Mouse (Mus musculus) stomach, postnatal 0 days (tissue): ENCODE data around the gene Tom1. TPM values are rescaled to one million over a fixed set of nuclear protein-coding genes. Genes with fewer than 3 reads are reported as not detected.

Experiments used
- ATAC-seq: fragments of 200-750 bp; cut with Nextera tagmentation; 2 replicates; pipeline ENCODE4 v1.8.0; 2017; ENCODE audit not compliant: low FRiP score, low TSS enrichment
- DNase-seq: peaks from one replicate; pipeline ENCODE4 v3.0.0-alpha.2; 2016; ENCODE audit warnings: low spot score
- H3K27ac ChIP-seq: fragments of 300-500 bp; sonication (generic); replicated peaks from 2 replicates; pipeline ENCODE4 v1.5.1; 2014; ENCODE audit warnings: mild to moderate bottlenecking, control low read depth
- H3K27me3 ChIP-seq: fragments of 300-500 bp; sonication (generic); 2 replicates; pipeline ENCODE4 v1.6.1; 2014; ENCODE audit warnings: low read length; ENCODE audit not compliant: control insufficient read depth, insufficient read depth
- H3K36me3 ChIP-seq: fragments of 300-500 bp; sonication (generic); 2 replicates; pipeline ENCODE4 v1.6.1; 2014; ENCODE audit warnings: low read length, mixed read lengths; ENCODE audit not compliant: control insufficient read depth, insufficient read depth
- H3K4me1 ChIP-seq: fragments of 300-500 bp; sonication (generic); replicated peaks from 2 replicates; pipeline ENCODE4 v1.6.1; 2014; ENCODE audit warnings: antibody characterized with exemption; ENCODE audit not compliant: control insufficient read depth, insufficient read depth
- H3K4me2 ChIP-seq: fragments of 300-500 bp; sonication (generic); replicated peaks from 2 replicates; pipeline ENCODE4 v1.6.1; 2014; ENCODE audit warnings: low read depth, mild to moderate bottlenecking, control low read depth, moderate library complexity
- H3K4me3 ChIP-seq: fragments of 300-500 bp; sonication (generic); 2 replicates; pipeline ENCODE4 v1.5.1; 2014; ENCODE audit warnings: low read depth, low read length, control low read depth
- H3K9ac ChIP-seq: fragments of 300-500 bp; sonication (generic); 2 replicates; pipeline ENCODE4 v1.6.1; 2014; ENCODE audit warnings: mild to moderate bottlenecking, low read length, control low read depth, mixed read lengths
- H3K9me3 ChIP-seq: fragments of 300-500 bp; sonication (generic); 2 replicates; pipeline ENCODE4 v1.6.1; 2016; ENCODE audit warnings: low read length; ENCODE audit not compliant: control insufficient read depth
- CTCF ChIP-seq: IDR thresholded peaks from 2 replicates; pipeline ENCODE4 v1.5.1; 2016; ENCODE audit warnings: antibody characterized with exemption, low read depth, mild to moderate bottlenecking, moderate library complexity
- EP300 ChIP-seq: optimal IDR thresholded peaks from 2 replicates; pipeline ENCODE3; 2016; ENCODE audit warnings: antibody characterized with exemption
- WGBS: fragments of 180-500 bp; shearing (Covaris S2); extraction: QIAGEN DNeasy Blood & Tissue Kit; methylation state at CpG from one replicate; pipeline ENCODE4 v1.1.7; 2014; 5-methylcytosine and 5-hydroxymethylcytosine counted together
- polyA plus RNA-seq: library from polyadenylated mRNA; unstranded; fragments of >200 nt; fragmentation: Nextera tagmentation; extraction: Ambion mirVana; gene quantifications from 2 replicates; pipeline ENCODE4 v1.2.1, GENCODE M21; 2015

Tom1 gene
- polyA plus RNA-seq, 1 experiment from 2014 or later = 39.2 TPM

DNA sequence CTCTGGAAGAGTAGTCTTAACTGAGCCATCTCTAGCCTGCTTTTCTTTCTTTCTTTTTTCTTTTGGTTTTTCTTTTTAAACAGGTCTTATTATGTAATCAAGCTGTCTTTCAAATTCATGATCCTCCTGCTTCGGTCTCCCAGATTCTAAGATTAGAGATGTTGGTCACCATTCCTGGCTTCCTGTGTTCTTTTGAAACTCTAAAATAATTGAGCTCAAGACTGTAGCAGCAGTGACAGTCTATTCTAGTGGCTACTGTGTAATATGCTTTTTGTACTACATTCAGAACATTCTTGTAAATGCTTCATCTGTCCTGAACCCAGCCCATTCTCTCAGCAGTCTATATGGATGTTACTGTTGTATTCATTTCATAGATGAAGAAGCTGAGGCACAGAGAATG lies 85.0 kb downstream of the Tom1 start:
- no peak overlapping the region for H3K9ac ChIP-seq
- ATAC-seq (no peak), DNase-seq (no peak)
- no peaks in the 10 kb centered on the region for H3K27me3 ChIP-seq
- WGBS = 83% methylated on average over 1 of the region's 1 CpGs
- H3K36me3 ChIP-seq = peaks cover 17% of the 10 kb centered on the region
- no peak overlapping the region for H3K4me3 ChIP-seq
- H3K27ac ChIP-seq = no peak overlapping the region
- no peaks in the 10 kb centered on the region for H3K4me1 ChIP-seq
- TF ChIP-seq EP300 (no peak), CTCF (no peak)
- H3K9me3 ChIP-seq = no peaks in the 10 kb centered on the region
- no peak overlapping the region for H3K4me2 ChIP-seq

DNA sequence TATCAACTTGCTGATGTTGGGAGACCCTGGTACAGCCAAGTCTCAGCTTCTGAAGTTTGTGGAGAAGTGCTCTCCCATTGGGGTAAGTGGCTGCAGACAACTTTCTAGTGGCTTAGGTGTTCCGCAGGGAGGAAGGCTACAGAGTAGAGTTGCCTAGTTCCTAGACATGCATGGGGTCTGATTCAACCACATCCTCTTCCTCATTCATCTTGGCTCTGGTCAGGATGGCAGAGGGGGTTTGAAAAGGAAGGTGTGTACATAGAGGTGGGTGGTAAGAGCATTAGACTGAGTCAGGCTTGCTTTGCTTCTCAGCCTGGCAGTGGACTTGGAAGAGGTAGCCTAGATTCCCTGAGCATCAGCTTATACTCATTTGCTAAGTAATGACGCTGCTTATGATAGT lies 85.8 kb downstream of the Tom1 start:
- no peak overlapping the region for H3K4me2 ChIP-seq
- no peaks in the 10 kb centered on the region for H3K27me3 ChIP-seq
- TF ChIP-seq EP300 (no peak), CTCF (no peak)
- ATAC-seq = no peak
- no peak overlapping the region for H3K9ac ChIP-seq
- H3K9me3 ChIP-seq = no peaks in the 10 kb centered on the region
- no peak overlapping the region for H3K4me3 ChIP-seq
- 92% methylated on average over 2 of the region's 2 CpGs for WGBS
- H3K27ac ChIP-seq = no peak overlapping the region
- H3K4me1 ChIP-seq = no peaks in the 10 kb centered on the region
- peaks cover 15% of the 10 kb centered on the region for H3K36me3 ChIP-seq
- DNase-seq = no peak

Other genes with a start within 250 kb of the Tom1 start
- gene Isx, start 160.5 kb upstream of the Tom1 start, polyA plus RNA-seq = 1.1 and 1.2 TPM in 2 replicates
- 9.9 and 11.4 TPM in 2 replicates for gene Hmgxb4, start 40.3 kb upstream of the Tom1 start, polyA plus RNA-seq
- 59.0 and 61.4 TPM in 2 replicates for gene Hmox1, start 59.9 kb downstream of the Tom1 start, polyA plus RNA-seq
- 29.2 and 29.4 TPM in 2 replicates for gene Mcm5, start 75.9 kb downstream of the Tom1 start, polyA plus RNA-seq
- 1.2 and 1.8 TPM in 2 replicates for gene Rasd2, start 180.2 kb downstream of the Tom1 start, polyA plus RNA-seq